Mouse (Mus musculus): Measurements from ENCODE around the gene Pxn.
A peak's percentile ranks its signal among the peaks of the same experiment; 100 is the strongest.

The Pxn gene

DNA sequence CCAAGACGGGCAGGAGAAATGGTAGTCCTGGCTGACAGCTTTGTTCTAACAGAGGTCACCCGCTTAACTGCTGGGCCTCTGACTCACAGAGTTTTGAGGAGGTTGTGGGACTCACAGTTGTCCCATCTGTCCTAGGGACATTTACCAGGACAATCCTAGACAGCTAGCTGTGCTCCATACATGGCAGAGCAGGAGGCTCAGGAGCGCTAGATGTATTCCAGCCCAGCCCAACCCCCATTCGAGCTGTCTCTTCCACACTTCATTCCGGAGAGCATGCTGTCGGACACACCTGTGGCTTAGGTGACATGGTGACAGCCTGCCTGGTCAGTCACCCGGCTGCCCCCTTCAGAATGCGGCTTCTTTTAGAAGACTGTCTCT, 22.9 kb downstream of the Pxn start:
- peak; percentile 57 to 69 for DNase-seq

- peak; percentile 60 to 76 for DNase-seq
Measured at GRCm38 (mm10) chr5:115529742-115530446, 23.4 kb downstream of the Pxn start.

DNA sequence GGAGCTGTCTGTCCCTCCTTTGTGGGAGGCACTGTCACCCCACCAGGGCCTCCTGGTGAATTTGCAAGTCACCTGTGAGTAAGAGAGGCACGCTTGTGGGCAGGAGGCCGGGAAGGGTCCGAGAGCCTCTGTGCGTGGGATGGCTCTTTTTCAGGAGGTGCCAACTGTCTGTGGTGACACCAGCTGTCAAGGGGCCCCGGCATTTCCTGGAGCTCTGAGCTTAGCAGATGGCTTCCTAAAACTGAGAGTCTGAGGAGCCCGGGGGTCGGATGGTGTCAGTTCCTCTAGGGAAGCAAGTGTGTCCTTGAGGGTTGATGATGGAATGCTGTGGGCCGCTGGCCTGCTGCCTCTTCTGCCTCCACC, 24.0 kb downstream of the Pxn start:
- DNase-seq, result peak; percentile 96

DNA sequence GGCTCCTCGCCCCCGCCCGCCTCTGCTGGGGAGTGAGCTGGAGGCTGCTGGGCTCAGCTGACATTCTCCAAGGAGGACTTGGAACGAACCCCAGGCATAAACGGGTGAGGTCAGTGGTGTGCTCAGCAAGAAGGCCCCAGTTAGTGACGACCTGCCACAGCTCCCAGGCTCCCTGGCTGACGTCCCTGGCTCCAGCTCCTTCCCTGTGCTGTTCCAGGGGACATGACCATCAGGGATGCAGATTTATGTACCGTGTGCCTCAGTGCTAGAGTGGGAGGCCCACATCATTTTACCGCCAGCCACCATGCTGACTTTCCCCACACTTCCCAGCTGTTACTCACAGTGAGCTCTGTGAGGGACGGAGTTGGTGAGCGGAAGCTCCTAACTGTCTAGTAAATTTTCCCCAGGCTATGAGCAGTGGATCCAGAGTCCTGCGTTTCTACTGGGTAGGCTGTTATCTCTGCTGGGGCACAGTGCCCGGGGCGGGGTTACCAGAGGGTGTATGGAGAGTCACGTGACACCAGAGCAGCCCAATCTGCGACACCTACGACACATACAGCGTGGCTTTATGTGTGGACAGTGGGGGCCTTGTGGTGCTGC, 25.3 kb downstream of the Pxn start:
- peak; percentile 86 to 88 for DNase-seq

DNA sequence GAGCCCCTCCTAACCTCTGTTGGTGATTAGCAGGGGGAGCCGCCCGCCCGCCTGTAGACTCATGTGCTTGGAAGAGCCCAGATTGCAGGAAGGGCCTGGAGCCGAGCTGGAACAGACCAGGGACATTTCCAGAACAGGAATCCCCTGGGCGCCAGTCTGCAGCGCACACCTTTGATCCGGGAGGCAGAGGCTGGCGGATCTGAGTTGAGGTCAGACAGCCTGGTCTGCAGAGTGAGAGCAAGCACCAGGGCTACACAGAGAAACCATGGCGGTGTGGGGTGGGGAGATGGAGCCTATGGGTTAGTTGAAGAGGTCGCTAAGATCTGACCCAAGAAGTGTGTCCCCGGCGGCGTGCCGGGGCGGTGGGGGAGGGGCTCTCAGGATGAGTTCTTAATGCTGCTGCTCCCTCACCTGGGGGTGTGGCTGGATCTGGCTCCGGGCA, 27.8 kb downstream of the Pxn start:
- peak in 1 of 2 experiments; percentile 52 for DNase-seq

DNA sequence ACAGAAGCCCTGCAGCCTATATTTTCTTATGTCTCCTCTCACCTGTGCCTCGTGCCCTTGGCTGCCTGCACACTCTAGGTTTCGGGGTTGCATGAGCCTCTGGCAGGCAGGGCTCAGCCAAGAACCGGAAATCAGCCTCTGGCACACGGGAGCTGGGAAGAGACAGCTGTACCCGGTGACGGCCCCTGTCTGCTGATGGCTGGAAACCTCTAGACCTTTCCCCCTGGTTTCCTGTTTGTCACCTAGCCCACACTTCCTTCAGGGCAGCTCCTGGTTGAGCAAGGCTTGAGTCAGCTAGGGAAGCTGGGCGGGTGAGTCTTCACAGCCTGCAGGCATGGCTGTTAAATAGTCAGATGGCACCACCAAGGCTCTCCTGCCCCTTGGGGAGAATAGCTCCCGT, 28.4 kb downstream of the Pxn start:
- DNase-seq, result no peak

DNA sequence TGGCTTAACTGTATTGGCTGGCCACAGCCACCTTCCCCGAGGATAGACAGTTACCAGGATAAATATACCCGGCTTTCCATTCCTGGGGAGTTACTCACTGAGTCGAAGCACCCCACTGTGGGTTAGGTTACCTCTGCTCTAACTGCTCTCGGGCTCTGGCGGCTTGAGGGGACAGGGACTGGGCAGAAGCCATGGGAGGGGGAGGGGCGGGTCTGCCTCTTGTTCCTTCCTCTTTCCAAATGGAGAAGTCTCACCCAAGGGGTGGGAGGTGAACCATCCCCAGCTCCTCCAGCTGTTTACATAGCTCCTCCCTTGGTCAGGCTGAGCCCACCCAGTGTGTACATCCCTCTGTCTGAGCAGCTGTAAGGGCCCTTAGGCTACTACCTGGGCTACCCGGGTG, 29.2 kb downstream of the Pxn start:
- no peak for DNase-seq

DNA sequence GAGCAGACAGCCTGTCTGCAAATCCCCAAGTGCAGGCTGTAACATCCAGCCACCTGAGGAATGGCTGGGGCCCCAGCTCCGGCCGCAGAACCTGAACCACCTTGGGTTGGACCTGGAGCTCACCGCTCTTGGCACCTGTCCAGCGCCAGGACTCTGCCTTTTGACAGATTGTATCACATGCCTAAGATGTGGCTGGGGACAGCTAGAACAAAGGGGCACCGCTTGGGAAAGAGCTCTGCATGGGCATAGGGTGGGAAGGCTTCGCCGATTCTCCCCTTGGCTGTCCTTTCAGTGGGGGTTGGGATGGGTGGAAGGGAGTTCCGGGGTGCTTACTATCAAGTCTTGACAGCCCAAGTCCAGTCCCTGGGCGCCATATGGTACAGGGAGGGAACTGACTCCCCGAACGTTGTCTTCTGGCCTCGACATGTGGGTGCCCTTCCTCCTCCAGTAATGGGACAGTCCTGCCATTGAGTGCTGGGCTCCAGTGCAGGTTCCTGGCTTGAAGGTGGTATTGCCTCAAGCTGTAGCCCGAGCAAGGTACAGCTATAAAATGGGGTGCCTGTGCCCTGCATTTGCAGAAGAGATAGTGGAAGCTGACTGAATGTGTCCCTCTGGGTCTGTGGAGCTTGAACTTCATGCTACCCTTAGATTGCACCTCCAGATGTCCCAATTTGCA, 31.7 kb downstream of the Pxn start:
- DNase-seq, result peak; percentile 65 to 75

DNA sequence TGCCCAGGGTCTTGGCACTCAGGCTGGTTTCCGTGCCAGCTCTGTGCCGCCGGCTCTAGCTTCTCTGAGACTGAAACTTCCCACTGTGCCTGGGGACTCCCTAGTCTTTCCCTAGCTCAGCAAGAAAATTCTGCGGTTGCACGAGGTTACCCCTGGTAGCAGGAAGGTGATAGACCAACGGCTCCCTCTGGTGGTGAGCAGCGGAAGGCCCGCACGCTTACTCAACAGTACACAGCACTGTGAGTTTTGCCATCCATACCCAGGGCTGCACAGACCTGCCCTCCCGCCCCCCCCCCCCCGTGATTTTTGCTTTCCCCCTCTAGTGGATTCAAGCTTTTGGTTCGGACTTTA, 32.2 kb downstream of the Pxn start:
- peak; percentile 96 to 98 for DNase-seq

- DNase-seq, result peak in 1 of 2 experiments; percentile 23
Measured at GRCm38 (mm10) chr5:115542635-115543384, 36.3 kb downstream of the Pxn start.

DNA sequence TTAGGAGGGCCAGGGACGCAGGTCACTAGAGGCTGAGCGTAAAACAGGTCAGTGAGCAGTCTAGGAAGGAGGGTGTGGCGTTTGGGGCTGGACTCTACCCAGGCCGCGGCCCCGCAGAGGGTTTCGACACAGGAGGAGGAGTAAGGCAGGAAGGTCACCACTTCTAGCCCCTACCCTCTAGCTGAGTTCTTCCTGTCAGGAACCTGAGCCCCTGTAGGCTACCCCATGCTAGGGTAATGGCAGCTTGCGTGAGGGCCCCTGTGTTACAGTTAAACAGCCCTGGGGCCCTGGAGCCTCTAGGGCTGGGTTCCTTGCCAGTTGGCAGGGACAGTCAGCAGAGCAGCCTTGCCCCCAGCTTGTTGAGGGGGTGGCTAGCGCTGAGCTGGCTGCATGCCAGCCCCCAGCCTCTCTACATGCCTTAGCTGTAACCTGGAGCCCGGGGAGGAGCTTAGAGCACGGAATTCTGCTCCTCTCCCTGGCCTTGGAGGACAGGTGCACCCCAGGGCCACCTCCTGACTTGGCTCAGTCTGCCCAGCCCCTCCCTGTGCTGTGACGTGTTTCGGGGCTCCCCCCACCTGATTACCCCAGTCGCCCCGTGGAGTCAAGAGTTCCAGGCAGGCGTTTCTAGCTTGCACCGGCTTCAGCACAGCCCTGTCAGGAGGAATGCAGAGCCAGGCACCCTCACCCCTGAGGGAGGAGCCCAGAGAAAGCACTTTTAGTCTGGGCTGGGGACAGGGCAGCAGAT, 37.2 kb downstream of the Pxn start:
- peak; percentile 88 to 92 for DNase-seq

DNA sequence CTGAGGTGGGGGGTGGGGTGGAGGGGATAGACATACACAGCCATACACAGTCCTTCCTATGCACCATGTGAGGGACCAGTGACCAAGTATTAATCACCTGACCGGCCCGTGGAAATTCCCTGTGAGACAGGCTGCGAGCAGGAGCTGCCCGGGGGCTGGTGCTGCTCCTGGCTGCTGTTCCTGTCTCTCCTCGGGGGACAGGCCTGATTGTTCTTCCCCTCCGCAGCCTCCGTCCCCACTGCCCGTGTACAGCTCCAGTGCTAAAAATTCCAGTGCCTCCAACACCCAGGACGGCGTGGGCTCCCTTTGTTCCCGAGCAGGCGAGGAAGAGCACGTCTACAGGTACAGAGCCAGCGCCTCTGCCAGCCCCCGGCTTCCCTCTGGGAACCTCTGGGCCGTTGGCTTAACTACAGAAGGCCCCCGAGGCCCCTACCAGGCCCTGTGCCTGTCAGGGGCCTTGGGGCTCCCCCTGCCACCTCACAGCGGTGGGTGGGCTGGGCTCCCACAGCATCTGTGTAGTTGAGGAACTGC, 38.2 kb downstream of the Pxn start:
- peak; percentile 51 to 53 for DNase-seq

- peak in 1 of 2 experiments; percentile 45 for DNase-seq
Measured at GRCm38 (mm10) chr5:115545636-115546035, 39.2 kb downstream of the Pxn start.

DNA sequence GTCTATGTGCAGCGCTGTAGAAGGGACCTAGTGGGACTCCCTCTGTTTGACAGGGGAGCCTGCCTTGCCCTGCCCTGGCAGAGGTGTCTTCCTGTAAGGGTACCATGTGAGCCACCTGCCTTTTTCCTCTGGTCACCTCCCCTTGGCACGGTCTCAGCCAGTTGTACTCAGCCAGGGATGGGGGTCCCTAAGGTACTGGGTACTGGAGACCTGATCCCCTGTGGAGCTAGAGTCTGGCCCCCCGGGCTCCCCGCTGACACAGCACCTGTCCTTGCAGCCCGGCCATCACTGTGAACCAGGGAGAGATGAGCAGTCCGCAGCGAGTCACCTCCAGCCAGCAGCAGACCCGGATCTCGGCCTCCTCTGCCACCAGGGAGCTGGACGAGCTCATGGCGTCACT, 40.1 kb downstream of the Pxn start:
- DNase-seq, result peak; percentile 75 to 76

GRCm38 (mm10) chr5:115547014-115547413, 40.5 kb downstream of the Pxn start:
- no peak for DNase-seq

GRCm38 (mm10) chr5:115547421-115547820, 40.9 kb downstream of the Pxn start:
- peak; percentile 68 to 69 for DNase-seq

DNA sequence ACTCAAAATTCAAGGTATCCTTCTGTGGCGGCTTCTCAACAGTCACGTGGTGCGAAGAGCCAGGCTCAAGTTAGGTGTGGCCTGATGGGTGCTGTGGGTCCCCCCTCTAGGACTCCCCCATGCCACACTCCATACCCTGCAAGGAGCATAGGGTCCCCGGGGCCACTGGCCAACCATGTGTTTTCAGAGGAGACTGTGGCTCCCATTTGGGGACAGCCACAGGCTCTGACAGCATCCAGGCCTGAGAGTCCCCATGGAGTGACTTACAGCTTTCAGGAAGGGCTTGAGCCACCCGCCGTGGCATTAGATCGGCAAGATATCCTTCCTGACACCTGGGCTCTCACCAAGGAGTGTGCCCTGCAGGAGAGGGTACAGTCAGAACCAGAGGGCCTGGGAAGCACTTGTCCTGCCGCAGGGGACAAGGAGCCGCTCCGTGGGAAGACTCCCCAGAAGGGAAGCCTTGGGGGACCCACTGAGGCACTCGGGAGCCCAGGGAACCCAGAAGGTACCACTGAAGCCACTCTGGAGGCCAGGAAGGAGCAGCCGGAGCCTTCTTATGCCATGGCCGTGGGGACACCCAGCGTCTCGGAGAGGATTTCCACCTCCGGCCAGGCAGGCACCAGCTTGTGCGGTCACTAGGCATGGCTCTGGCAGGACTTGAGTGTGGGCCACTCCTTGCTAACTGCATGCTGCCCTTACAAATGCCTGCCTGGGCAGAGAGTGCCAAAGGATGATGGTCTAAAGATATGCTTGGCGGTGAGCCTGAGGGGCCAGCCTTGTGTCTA, 42.2 kb downstream of the Pxn start:
- DNase-seq, result peak; percentile 63 to 64

- no peak for DNase-seq
Measured at GRCm38 (mm10) chr5:115550482-115551005, 44.1 kb downstream of the Pxn start.

- DNase-seq, result no peak
Measured at GRCm38 (mm10) chr5:115551386-115551785, 44.9 kb downstream of the Pxn start.

GRCm38 (mm10) chr5:115551799-115552198, 45.3 kb downstream of the Pxn start:
- DNase-seq, result no peak

GRCm38 (mm10) chr5:115553801-115554420, 47.4 kb downstream of the Pxn start:
- peak; percentile 28 to 42 for DNase-seq
